Comparison of ENCODE assay signal across 10 mouse cellular contexts in genomic region chr19:34270106-34270726, GRCm38 (mm10). TPM values are rescaled to one million over a fixed set of nuclear protein-coding genes. Genes with fewer than 3 reads are reported as not detected.
DNase-seq lines count a peak whose midpoint lies in the region; ATAC-seq and TF ChIP-seq lines count a peak whose summit lies in the region.
"Had no signal": no experiment of that assay in that cellular context is flagged by ENCODE, and none has a peak within 500 bp of the region (broad histone marks: within the 10 kb centered on the region; RNA-seq: fewer than 3 reads in every experiment).

No protein-coding gene starts in this region.

- H3K27ac ChIP-seq in bone marrow, adult 2 months (ENCODE audit: control insufficient read depth, insufficient read depth, low read depth, low read length, poor library complexity) = peak overlapping the region; percentile 53
- peak overlapping the region; percentile 52 for H3K27ac ChIP-seq in testis, adult 2 months (ENCODE audit: control insufficient read depth, insufficient read depth, low read depth, low read length)
- H3K27ac ChIP-seq in hindbrain, embryonic 14.5 days = no peak overlapping the region
- no peak overlapping the region for H3K27ac ChIP-seq in hindbrain, postnatal 0 days
- H3K27ac ChIP-seq: embryonic facial prominence, embryonic 13.5 days; neural tube, embryonic 12.5 days had no signal

- no peak overlapping the region for H3K4me2 ChIP-seq in hindbrain, embryonic 14.5 days (replicated peaks)
- H3K4me2 ChIP-seq in hindbrain, postnatal 0 days (ENCODE audit: low read depth, low read length) = no peak overlapping the region
- H3K4me2 ChIP-seq: embryonic facial prominence, embryonic 13.5 days; neural tube, embryonic 12.5 days had no signal

- ATAC-seq in hindbrain, embryonic 14.5 days (ENCODE audit: low FRiP score) = no peak
- ATAC-seq in hindbrain, postnatal 0 days = no peak

- no peak for TF ChIP-seq POLR2A in bone marrow, adult 2 months (IDR thresholded peaks at IDR 0.05; ENCODE audit: borderline replicate concordance, control insufficient read depth, low read depth, low read length)
- no peak for TF ChIP-seq POLR2A in testis, adult 2 months (IDR thresholded peaks at IDR 0.05; ENCODE audit: control insufficient read depth, low read depth, low read length)

- H3K27me3 ChIP-seq in testis, adult 2 months (ENCODE audit: control insufficient read depth, insufficient read depth, low read length) = no peaks in the 10 kb centered on the region
- H3K27me3 ChIP-seq in hindbrain, embryonic 14.5 days (ENCODE audit: control insufficient read depth, insufficient read depth, low read length) = no peaks in the 10 kb centered on the region
- no peaks in the 10 kb centered on the region for H3K27me3 ChIP-seq in hindbrain, postnatal 0 days (ENCODE audit: insufficient read depth, low read length)
- H3K27me3 ChIP-seq: embryonic facial prominence, embryonic 13.5 days; neural tube, embryonic 12.5 days had no signal

- no peaks in the 10 kb centered on the region for H3K9me3 ChIP-seq in hindbrain, embryonic 14.5 days (ENCODE audit: control insufficient read depth, low read length)
- H3K9me3 ChIP-seq in hindbrain, postnatal 0 days (ENCODE audit: low read length) = no peaks in the 10 kb centered on the region
- H3K9me3 ChIP-seq: embryonic facial prominence, embryonic 13.5 days; neural tube, embryonic 12.5 days had no signal

- H3K4me3 ChIP-seq in bone marrow, adult 2 months (replicated peaks; ENCODE audit: control insufficient read depth, low read depth, low read length) = no peak overlapping the region
- H3K4me3 ChIP-seq in testis, adult 2 months (ENCODE audit: control insufficient read depth, low read depth, low read length) = peak overlapping the region; percentile 14
- no peak overlapping the region for H3K4me3 ChIP-seq in hindbrain, embryonic 14.5 days (replicated peaks; ENCODE audit: low read length)
- no peak overlapping the region for H3K4me3 ChIP-seq in hindbrain, postnatal 0 days (ENCODE audit: low read length)
- H3K4me3 ChIP-seq: embryonic facial prominence, embryonic 13.5 days; neural tube, embryonic 12.5 days had no signal

- peak; percentile 47 for DNase-seq in layer of hippocampus, adult 9-11 months
- no peak for DNase-seq in layer of hippocampus, adult 18-20 months (ENCODE audit: low spot score in 2 of 2)
- DNase-seq in lung, postnatal 36 days = peak; percentile 80
- no peak for DNase-seq in kidney, adult 11 months
- DNase-seq in hindbrain, embryonic 14.5 days (ENCODE audit: low spot score) = no peak
- no peak for DNase-seq in hindbrain, postnatal 0 days (ENCODE audit: low spot score)

- H3K36me3 ChIP-seq in testis, adult 2 months (ENCODE audit: control insufficient read depth, insufficient read depth, low read length) = no peaks in the 10 kb centered on the region
- H3K36me3 ChIP-seq in hindbrain, embryonic 14.5 days (replicated peaks; ENCODE audit: control insufficient read depth, insufficient read depth) = no peaks in the 10 kb centered on the region
- H3K36me3 ChIP-seq in hindbrain, postnatal 0 days (ENCODE audit: insufficient read depth, low read length) = no peaks in the 10 kb centered on the region
- H3K36me3 ChIP-seq: embryonic facial prominence, embryonic 13.5 days; neural tube, embryonic 12.5 days had no signal

- WGBS in bone marrow, adult 2 months = 38% methylated on average over 11 of the region's 11 CpGs
- WGBS in hindbrain, embryonic 14.5 days = 89% methylated on average over 11 of the region's 11 CpGs
- WGBS in hindbrain, postnatal 0 days = 91% methylated on average over 11 of the region's 11 CpGs

- no peak for TF ChIP-seq CTCF in bone marrow, adult 2 months (IDR thresholded peaks at IDR 0.05; ENCODE audit: control insufficient read depth, insufficient read depth, low read length)
- TF ChIP-seq CTCF in testis, adult 2 months (IDR thresholded peaks at IDR 0.05; ENCODE audit: control insufficient read depth, insufficient read depth, insufficient replicate concordance, low read depth, low read length) = no peak
- TF ChIP-seq CTCF in hindbrain, postnatal 0 days (IDR thresholded peaks at IDR 0.05; ENCODE audit: low read depth) = no peak

- H3K9ac ChIP-seq in hindbrain, embryonic 14.5 days = no peak overlapping the region
- no peak overlapping the region for H3K9ac ChIP-seq in hindbrain, postnatal 0 days (replicated peaks; ENCODE audit: low read length)
- H3K9ac ChIP-seq: embryonic facial prominence, embryonic 13.5 days; neural tube, embryonic 12.5 days had no signal

- H3K4me1 ChIP-seq in bone marrow, adult 2 months (ENCODE audit: control insufficient read depth, insufficient read depth, low read length) = peaks cover 2% of the 10 kb centered on the region; the same call in 1 of the 2 replicates
- peaks cover 6% of the 10 kb centered on the region for H3K4me1 ChIP-seq in testis, adult 2 months (ENCODE audit: control insufficient read depth, insufficient read depth, low read length)
- H3K4me1 ChIP-seq in hindbrain, embryonic 14.5 days (replicated peaks; ENCODE audit: control insufficient read depth, insufficient read depth, low read length) = no peaks in the 10 kb centered on the region
- H3K4me1 ChIP-seq in hindbrain, postnatal 0 days (ENCODE audit: insufficient read depth, low read length) = no peaks in the 10 kb centered on the region
- H3K4me1 ChIP-seq: embryonic facial prominence, embryonic 13.5 days; neural tube, embryonic 12.5 days had no signal

RNA-seq across cellular contexts. Expression of gene Acta2, which starts 14.8 kb away (rescaled TPM):
- total RNA-seq in layer of hippocampus, adult 18-20 months (2021) = 1 to 10 TPM; 7.0 to 9.8 TPM
- polyA plus RNA-seq in bone marrow, adult 2 months (2011; ENCODE audit: insufficient read depth, insufficient read length, low replicate concordance, missing spikeins) = 3.2 and 33.5 TPM in 2 replicates
- polyA plus RNA-seq in testis, adult 2 months (2012; rRNA removed) = 90.9 and 175 TPM in 2 replicates
- polyA plus RNA-seq in hindbrain, embryonic 14.5 days (2014; fragmentation: Nextera tagmentation; extraction: Ambion mirVana) = 19.5 and 22.2 TPM in 2 replicates
- total RNA-seq in hindbrain, postnatal 0 days (2014; rRNA removed) = 8.1 and 8.6 TPM in 2 replicates
- polyA plus RNA-seq in hindbrain, postnatal 0 days (2015; fragmentation: Nextera tagmentation; extraction: Ambion mirVana) = 6.7 and 13.1 TPM in 2 replicates

RNA-seq across cellular contexts. Expression of gene Fas, which starts 20.2 kb away (rescaled TPM):
- total RNA-seq in layer of hippocampus, adult 18-20 months (2021) = 1 to 10 TPM; 1.4 to 3.1 TPM
- 3.7 and 10.1 TPM in 2 replicates for polyA plus RNA-seq in bone marrow, adult 2 months (2011; ENCODE audit: insufficient read depth, insufficient read length, low replicate concordance, missing spikeins)
- polyA plus RNA-seq in testis, adult 2 months (2012; rRNA removed) = 0.55 TPM in 1 of 2 replicates, not detected in the other
- polyA plus RNA-seq in hindbrain, embryonic 14.5 days (2014; fragmentation: Nextera tagmentation; extraction: Ambion mirVana) = 1.3 and 1.5 TPM in 2 replicates
- total RNA-seq in hindbrain, postnatal 0 days (2014; rRNA removed) = 0.47 and 0.78 TPM in 2 replicates
- 2.4 and 2.8 TPM in 2 replicates for polyA plus RNA-seq in hindbrain, postnatal 0 days (2015; fragmentation: Nextera tagmentation; extraction: Ambion mirVana)

Comparison
In these comparisons a context has a peak if more than half of its experiments do, and no peak if none do; other contexts are left out.
1. DNase-seq: peak in layer of hippocampus, adult 9-11 months (single experiment) and lung, postnatal 36 days (single experiment); none in layer of hippocampus, adult 18-20 months (0 of 2), kidney, adult 11 months (single experiment), hindbrain, embryonic 14.5 days (single experiment) and hindbrain, postnatal 0 days (single experiment).
2. H3K27ac ChIP-seq: peak in bone marrow, adult 2 months (single experiment) and testis, adult 2 months (single experiment); none in hindbrain, embryonic 14.5 days (single experiment) and hindbrain, postnatal 0 days (single experiment).